Mouse (Mus musculus): ENCODE results near the gene Map2k6.

The Map2k6 gene

DNA sequence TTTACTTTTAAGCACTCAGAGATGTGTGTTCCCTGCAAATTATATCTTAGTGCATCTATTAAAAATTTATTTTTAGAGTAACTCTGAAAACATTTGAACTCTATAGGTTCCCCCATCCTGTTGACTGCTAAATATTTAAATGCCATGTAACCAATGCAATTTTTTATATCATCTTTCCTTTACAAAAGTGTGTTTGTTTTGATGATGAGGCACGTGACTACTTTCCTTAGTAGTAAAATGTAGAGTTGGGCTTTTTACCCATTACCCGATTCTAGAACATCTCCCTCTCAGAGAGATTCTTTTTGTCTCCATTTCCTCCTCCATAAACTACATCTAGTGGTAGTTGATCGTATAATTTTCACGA lies 51.8 kb downstream of the Map2k6 start:
- no peak for DNase-seq (ENCODE audit: low read depth, low spot score)

DNA sequence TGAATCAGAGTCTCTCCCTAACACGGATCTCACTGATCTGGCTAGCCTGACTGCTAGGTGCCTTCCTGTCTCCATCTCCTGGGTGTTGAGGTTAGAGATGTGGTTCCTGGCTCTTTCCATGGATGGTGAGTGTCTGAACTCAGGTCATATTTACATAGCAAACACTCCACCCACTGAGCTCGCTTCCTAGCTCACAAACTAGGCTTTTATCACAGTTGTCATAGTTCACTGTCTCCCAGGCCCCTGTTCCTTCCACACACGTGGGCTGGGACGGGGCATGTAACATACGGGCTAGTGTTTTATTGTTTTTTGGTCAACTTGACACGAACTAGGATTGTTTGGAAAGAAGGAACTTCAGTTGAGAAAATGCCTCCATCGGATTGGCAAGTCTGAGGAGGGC lies 52.7 kb downstream of the Map2k6 start:
- DNase-seq (ENCODE audit: low read depth, low spot score): no peak

DNA sequence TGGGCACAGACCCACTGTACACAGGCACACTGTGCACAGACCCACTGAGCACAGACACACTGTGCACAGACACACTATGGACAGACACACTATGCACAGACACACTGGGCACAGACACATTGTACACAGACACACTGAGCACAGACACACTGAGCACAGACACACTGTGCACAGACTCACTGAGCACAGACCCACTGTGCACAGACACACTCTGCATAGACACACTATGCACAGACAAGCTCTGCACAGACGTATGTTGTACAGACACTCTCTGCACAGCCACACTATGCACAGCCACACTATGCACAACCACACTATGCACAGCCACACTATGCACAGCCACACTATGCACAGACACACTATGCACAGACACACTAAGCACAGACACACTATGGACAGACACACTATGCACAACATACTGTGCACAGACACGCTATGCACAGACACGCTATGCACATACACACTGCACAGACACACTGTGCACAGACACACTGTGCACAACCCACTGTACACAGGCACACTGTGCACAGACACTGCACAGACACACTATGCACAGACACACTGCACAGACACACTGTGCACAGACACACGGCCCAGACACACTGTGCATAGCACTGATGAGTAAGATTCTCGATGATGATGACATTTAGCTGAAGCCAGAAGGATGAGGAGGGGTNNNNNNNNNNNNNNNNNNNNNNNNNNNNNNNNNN lies 54.7 kb downstream of the Map2k6 start:
- no peak for DNase-seq (ENCODE audit: low read depth, low spot score)

DNA sequence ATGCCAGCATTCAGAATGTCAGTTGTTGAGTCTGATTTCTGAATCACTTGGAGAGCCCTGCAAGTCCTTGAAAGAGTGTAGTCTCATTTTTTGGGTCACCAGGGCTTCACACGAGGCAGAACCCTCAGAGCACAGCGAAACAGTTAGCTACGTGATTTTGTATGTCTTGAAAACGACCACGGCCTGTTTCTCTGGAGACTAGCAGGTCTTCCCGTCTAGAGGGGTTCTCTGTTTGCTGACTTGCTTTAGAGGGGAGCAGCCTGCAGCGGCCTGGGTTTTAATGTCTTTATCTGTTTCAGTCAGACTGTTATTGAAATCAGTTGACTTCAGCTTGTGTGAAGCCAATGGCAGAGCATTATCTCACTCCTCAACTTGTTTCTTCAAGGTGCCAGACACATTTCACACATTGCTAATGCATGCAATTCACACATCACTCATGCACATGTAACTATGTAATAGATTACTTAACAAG lies 58.6 kb downstream of the Map2k6 start:
- DNase-seq (ENCODE audit: low read depth, low spot score): no peak

DNA sequence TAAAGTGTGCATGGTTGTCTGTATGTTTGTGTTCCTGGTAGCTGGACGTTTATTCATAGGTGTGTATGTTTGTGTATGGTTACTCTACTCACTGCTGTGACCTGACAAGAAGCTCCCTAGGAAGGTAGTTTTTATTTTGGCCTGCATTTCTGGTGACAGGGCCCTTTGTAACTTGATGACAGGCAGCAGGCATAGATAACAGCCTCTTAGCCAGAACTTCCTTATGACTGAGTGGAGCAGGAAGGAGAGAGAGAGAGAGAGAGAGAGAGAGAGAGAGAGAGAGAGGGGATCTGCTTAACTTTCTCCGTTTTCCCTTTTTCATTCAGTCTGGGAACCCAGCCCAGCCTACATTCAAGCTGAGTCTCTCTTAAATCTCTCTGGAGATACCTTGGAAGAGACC lies 61.6 kb downstream of the Map2k6 start:
- DNase-seq (ENCODE audit: low read depth, low spot score): no peak

DNA sequence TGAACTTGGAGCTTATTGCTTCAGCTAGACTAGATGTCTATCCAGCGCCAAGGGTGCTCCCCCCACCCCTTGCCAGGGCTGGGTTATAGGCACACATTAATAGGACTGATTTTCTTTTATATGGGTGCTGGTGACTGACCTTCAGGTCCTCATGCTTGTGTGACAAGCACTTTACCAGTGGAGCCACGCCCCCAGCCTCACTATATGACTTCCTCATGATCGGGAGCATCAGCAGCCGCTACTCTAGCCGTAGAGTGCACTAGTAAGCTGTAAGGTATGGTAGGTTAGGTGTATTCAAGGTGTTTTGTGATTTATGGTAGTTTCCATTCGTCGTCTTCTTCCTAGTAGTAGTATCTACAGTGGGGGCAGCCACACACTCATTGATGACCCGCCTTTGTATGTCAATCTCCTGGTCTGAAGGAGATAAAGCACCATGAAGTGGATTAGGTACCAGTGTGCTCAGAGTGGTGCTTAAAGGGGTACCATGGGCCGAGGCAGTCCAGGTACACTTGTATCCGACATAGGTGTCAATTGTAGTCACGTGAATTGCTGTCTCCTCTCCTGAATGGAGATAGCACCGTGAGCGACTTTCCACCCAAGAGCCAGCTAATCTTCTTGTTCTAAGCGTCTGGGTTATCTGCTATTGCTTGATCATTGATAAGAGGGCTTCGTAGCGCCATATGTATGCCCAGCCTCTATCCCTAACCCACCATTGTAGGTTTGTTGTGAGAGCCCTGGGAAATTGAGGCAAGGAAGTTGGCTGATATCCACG lies 62.8 kb downstream of the Map2k6 start:
- no peak for DNase-seq (ENCODE audit: low read depth, low spot score)

DNA sequence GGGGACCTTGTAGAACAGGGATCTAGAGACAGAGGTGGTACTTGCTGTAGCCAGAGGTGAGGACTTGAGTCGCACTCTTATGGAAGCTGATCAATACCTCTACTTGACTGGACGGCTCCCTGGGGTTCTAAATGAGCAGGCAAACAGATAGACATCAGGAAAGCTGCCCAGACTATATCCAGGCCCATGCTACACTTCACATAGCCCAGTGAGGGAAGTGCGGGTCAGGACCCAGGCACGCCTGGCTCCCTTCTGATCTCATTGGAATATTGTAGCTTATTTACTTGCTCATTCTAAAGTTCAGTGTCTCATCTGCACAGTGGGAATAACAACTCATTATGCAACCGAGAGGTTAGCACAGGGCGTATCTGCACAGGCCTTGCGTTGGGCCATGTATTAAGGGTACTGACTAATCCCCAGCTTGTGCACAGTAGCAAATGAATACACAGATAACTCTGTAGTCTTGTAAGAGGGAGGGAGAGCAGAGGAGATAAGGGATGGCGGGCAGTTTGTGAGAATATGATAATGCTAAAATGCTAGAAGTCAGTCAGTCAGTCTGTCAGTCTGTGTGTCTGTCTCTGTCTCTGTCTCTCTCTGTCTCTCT lies 64.2 kb downstream of the Map2k6 start:
- DNase-seq (ENCODE audit: low read depth, low spot score): no peak

DNA sequence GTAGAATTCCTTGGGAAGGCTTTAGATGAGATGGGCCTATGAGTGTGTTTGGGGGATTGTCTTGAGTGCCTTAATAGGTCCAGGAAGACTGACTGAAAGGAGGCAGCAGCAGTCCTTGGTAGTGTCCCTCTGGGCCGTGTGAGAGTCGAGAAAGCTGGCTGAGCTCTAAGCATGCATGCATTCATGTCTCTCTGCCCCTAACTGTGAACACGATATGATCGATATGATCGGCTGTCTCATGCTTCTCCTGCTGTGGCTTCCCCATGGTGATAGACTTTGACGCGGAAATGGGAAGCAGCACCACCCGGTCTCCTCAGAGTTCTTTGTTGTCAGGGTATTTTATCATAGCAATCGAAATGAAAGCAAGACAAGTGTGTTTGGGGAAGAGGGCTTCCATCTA lies 64.9 kb downstream of the Map2k6 start:
- DNase-seq (ENCODE audit: low read depth, low spot score): no peak

DNA sequence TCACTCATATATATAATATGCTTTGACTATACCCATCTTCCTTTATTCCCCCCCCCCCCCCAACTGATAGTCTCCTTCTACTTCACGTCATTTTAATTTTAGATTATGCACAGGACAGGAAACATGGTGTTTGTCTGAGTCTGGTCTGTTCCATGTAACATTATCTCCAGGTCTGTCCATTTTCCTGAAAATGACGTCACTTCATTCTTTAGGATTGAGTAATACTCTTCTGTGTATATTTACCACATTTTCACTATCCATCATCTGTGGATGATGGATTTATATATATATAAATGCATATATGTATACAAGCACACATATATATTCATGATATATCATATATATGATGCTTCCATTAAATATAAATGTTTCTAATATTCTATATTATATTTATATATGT lies 70.1 kb downstream of the Map2k6 start:
- no peak for DNase-seq (ENCODE audit: low read depth, low spot score)

DNA sequence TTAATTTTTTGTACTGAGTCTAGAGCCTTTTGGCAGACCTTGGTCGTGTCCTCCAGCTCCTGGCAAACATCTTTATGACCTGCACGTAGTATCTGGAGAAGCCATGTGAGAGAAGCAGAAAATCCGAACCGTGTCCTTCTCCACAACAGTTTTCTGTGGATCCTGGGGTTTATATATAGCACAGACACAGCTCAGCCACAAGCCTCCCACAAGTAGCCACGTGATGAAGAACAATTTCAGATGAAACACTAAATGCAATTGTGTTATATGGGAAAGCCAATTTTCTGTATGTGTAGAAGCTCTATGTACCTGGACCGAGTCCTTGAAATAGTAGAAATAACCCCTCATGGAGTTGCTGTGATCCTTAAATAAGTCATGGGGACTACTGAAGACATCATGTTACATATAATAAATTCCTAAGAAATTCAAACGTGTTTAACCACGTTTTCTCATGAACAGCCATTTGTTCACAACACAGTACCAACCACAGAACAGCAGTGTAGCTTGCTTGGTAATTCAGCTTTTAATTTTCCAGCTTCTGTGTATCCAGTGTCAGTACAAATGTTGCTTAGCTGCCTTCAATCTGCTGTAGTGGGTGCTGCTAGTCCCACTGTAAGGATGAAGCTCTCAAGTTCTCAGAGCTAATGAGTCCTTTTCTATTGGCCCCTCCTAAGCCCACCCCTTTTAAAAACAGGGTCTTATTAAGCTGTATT lies 71.8 kb downstream of the Map2k6 start:
- peak; percentile 54 for DNase-seq (ENCODE audit: low read depth, low spot score)

DNA sequence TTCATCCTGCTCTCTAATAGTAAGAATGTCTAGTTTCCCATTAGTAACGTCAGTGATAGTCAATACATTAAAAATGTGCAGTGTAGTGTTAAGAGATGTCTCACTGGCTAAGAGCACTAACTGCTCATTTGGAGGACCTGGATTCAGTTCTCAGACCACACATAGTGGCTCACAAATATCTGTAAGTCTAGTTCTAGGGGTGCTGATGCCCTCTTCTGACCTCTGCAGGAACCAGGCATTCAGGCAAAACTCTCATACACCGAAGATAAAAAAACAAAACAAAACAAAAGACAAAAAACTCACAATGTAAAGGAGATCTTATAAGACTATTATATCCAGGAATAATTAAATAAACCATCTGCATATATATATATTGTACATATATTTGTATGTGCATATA lies 72.4 kb downstream of the Map2k6 start:
- DNase-seq (ENCODE audit: low read depth, low spot score): no peak

DNA sequence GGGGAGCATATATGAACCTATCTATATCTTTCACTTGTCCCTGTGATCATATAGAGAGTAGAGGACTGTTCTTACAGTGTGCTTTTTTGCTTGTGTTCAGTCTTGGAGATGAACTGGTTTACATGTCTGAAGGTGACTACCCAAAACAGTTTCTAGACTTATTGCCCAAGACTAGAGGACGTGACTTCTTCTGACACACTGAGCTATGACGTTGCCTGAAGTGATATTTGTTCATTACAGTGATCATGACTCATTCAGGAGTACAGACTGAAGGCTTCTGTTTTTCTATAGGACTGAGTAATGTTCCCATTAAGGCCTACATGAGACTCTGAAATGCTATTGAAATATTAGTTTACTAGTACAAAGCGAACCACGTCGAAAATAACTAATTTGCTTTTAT lies 73.2 kb downstream of the Map2k6 start:
- no peak for DNase-seq (ENCODE audit: low read depth, low spot score)

DNA sequence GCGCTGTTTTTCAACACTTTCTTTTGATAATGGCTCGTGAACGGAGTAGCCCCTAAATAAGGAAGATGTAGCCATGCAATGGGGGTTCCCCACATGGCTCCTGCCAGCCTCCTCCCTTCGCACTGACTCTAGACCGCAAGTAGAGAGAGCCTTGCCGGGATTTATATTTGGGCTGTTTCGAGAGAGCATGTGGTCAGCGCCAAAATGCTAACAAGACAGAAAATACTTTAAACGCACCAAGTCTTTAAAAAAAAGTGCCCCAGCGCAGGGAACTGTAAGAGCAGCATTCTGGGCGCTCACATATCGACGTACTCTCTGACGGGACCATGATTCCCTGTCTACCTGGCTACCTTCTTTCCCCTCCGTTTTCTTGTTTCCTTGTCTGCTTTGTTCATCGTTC lies 74.6 kb downstream of the Map2k6 start:
- no peak for DNase-seq (ENCODE audit: low read depth, low spot score)

DNA sequence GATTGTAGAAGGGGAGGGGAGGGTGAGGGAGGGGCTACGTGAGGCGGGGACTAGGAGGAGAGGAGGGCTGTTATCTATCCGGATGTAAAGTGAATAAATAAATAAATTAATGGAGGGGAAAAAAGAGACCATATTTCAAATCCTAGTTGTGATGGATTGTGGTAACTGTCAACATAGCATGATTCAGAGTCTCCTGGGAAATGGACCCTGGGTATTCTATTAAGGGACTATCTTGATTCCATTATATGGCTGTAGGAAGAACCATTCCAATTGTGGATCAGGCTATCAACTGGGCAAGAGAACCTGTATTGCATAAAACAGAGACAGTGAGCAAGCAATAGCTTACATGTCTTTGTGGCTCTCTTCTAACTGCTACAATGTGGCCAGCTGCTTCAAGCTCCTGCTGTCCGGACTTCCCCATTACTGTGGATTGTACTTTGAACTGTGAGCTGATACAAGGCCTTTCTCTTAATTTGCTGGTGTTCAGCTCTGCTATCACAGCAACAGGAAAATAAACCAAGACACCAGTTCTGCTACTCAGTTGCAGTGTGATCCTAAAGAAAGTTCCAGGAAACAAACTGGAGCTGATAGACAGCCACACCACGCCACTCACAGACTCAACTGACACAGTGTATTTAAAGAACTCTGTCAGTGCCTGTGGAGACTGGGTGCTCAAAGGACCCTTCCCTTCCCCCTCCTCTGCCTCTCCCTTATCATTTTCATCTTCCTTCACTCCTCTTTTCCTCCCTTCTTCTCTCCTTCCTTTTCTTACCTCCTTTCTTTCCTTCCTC lies 77.6 kb downstream of the Map2k6 start:
- DNase-seq (ENCODE audit: low read depth, low spot score): no peak

DNA sequence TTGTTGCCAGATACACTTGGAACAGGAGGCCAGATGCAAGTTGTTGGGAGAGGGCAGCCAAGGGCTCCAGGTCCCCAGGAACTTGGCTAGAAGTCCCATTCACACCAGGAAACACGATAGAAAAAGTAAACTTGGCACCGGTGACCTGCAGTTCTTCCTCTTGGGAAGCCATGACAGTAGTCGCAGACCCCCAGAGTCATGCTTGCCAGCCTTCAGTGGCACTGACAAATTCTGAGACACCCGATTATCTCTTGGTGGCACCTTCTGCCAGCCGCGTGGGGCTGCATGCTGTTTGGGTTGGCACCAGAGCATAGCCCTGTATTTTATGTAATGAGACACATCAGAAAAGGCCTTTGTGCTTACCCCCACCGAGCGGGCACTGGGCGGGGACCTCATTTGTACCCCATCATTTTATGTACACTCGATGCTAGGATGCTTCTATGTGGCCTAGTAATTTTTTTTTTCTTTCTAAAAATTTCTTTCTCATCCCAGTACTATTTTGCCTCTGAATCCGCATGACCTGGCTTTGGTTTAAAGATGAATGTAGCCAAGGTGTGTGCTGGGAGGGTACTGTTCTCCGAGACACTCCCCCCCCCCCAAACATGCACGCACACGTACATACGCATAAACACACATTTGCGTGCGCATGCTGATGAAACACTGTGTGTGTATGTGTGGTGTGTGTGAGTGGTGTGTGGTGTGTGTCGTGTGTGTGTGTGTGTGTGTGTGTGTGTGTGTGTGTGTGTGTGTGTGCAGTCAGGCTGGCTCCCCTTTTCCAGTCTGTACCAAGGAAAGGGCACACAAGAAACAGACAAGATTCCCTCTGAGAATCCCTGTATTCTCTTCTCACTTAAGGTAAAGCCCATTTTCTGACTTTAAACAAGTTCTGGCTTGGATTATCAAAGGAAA lies 79.3 kb downstream of the Map2k6 start:
- DNase-seq (ENCODE audit: low read depth, low spot score): no peak

DNA sequence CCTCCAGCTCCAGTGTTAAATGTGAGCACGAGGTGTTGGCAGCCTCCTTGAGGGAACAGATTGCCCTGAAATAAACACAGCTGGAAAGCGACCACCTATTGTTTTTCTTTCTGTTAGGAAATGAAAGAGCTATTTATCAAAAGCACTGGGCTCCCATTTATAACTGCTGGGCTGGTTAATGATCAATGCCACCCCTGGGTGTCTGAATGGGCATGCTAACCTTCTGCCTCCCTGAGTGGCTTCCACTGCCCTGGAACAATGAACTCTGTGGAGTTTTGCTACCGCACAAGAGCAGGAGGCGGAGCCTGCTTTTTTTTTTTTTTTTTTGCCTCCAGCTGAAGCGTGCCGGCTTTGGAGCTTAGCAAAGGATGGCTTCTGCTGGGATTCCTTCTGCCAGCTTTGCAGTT lies 80.1 kb downstream of the Map2k6 start:
- peak; percentile 48 for DNase-seq (ENCODE audit: low read depth, low spot score)

DNA sequence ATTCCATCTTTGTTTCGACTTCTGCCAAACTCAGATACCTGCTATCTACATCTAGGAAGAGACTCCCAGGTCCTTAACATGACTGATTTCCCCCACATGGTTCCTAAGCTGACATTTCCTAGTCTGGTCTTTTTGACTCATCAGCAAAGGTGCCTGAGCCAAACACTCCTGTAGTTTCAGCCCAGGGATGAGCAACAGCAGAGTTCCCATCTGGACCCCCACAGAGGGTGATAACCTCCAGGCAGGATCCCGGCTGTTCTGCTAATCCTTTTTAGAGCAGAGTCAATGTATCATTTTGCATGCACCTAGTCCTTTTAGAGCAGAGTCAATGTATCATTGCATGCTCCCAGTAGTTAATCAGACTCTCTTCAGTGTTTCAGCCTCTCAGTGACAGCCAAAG lies 82.5 kb downstream of the Map2k6 start:
- DNase-seq (ENCODE audit: low read depth, low spot score): no peak

DNA sequence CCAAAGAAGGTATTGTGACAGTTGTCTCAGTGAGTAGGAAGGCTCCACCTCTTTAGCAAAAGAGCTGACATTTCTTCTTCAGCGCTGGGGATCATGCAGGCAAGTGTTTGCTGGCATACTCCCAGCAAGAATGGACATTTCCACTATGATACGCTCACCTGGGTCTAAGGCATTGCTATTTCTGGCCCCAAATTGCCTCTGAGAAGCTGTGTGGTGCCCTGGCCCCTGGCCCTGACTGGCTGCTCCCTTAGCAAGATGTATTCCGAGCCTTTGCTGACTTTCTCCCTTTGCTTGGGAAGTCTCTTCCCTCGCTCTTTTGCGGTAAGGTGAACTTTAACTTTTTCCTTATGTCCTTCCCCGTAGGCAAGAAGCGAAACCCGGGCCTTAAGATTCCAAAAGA lies 83.3 kb downstream of the Map2k6 start:
- no peak for DNase-seq (ENCODE audit: low read depth, low spot score)

DNA sequence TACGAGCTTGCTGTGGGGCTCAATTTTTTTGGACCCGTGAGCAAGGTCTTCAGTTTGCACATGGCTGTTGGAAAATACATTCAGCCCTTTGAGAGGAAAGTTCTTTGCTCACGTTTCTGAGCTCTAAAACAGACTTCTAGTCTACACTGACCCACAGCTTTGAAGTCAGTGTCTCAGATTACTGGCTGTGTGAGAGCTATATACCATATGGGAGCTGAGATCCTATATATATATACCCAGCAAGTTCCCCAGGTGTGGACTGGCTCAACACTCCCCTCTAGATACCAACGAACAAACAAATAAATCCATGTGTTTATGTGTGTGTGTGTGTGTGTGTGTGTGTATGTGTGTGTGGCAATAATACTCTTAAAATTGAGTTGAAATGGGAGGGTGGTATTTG lies 83.7 kb downstream of the Map2k6 start:
- DNase-seq (ENCODE audit: low read depth, low spot score): no peak

DNA sequence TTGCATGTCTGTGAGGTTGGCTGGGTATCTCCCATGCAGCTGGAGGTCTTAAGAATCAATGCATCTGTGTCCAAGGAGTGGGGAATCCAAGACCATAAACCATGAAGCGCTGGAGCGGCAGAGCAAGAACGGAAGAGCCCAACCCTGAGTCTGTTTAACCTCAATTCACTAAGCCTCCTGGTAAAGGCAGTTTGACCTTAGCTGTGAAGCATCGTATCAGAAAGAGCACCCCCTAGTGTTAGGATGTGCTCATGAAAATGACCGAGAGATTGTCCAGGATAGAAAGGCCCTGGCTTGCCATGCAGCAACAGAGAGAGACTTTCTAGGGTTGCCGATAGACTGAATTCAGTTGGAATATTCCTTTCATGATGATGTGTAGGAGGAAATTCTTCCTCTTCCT lies 84.2 kb downstream of the Map2k6 start:
- no peak for DNase-seq (ENCODE audit: low read depth, low spot score)

All from telencephalon, adult 2 months (tissue).